Mouse (Mus musculus) spleen, adult 2 months (tissue): Measurements from ENCODE around the gene Slc4a7. TPM values are rescaled to one million over a fixed set of nuclear protein-coding genes. Genes with fewer than 3 reads are reported as not detected.

ENCODE experiments used
- DNase-seq, 2 experiments: peaks; one replicate each; pipeline versions ENCODE4 v3.0.0 to v3.0.0-alpha.2; 2012 to 2021; ENCODE audit warnings: low spot score in 2 of 2, low read depth in 1 of 2
- H3K27ac ChIP-seq: fragments of 200-500 bp; 2 replicates; pipeline ENCODE4 v1.5.1; 2012; ENCODE audit warnings: low read length, inconsistent platforms; ENCODE audit not compliant: insufficient read depth
- H3K27me3 ChIP-seq: fragments of 200-500 bp; 2 replicates; pipeline ENCODE4 v1.6.1; 2012; ENCODE audit warnings: mild to moderate bottlenecking, moderate library complexity, low read length, inconsistent platforms; ENCODE audit not compliant: control insufficient read depth, insufficient read depth
- H3K36me3 ChIP-seq: fragments of 200-500 bp; 2 replicates; pipeline ENCODE4 v1.6.1; 2012; ENCODE audit warnings: mild to moderate bottlenecking, low read length, inconsistent platforms; ENCODE audit not compliant: control insufficient read depth, insufficient read depth
- H3K4me1 ChIP-seq: fragments of 200-500 bp; 2 replicates; pipeline ENCODE4 v1.6.1; 2011; ENCODE audit warnings: inconsistent platforms; ENCODE audit not compliant: control insufficient read depth, insufficient read depth, insufficient read length
- H3K4me3 ChIP-seq: fragments of 200-500 bp; 2 replicates; pipeline ENCODE4 v1.5.1; 2011; ENCODE audit warnings: mild to moderate bottlenecking, inconsistent platforms; ENCODE audit not compliant: insufficient read depth, insufficient read length; ENCODE audit errors: extremely low read depth
- CTCF ChIP-seq: fragments of 200-500 bp; IDR thresholded peaks from 2 replicates; pipeline ENCODE4 v1.5.1; 2011; ENCODE audit warnings: mild to moderate bottlenecking, inconsistent platforms; ENCODE audit not compliant: insufficient read depth, insufficient read length, insufficient replicate concordance; ENCODE audit errors: extremely low read depth
- POLR2A ChIP-seq: fragments of 200-500 bp; IDR thresholded peaks from 2 replicates; pipeline ENCODE4 v1.6.1; 2011; ENCODE audit warnings: low read depth, low read length, inconsistent platforms
- WGBS: fragments of 180-500 bp; shearing (Covaris S2); methylation state at CpG from one replicate; pipeline ENCODE4 v1.1.7; 2018; 5-methylcytosine and 5-hydroxymethylcytosine counted together
- polyA plus RNA-seq: library from polyadenylated mRNA; depleted of rRNA; stranded (reverse); fragments of >200 nt; gene quantifications from 2 replicates; pipeline ENCODE4 v1.2.3, GENCODE M21; 2012; rRNA removed

Gene Slc4a7
- polyA plus RNA-seq, 1 experiment = 5.4 TPM

DNA sequence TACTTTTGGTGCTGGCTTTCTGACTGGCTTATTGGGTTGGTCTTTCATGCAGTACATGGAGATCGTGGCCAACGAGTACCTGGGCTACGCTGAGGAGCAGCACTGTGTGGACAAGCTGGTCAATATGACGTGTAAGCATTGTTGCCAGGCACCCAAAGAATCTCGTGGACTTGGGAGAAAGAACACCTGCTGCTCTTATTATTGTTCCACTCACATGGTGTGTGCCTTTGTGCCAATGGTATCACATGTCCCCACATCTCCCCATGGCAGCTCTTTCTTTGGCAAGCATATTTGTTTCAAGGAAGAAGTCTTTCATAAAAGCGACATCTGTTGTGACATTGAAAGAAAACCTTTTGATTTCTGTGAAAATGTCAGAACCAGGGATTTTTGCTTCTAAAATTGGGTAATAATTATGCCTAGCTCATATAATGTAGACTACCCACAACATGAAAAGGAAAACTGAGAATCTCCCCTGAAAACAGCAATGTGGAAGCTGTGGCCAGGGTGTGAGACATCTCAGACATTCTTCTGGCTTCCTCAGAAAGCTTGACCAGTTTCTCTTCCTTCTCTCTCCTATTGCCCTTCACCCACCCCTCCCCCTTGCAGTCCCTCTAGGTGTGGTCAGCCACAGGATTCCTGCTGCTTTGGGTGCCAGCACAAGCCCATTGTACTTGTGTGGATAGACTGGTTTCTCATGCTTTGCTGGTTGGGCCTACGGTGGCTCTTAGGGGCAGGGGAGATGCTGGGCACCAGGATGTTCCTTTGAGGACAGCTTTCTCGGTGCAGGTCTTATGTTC lies 140.9 kb downstream of the Slc4a7 start:
- 84% methylated on average over 8 of the region's 8 CpGs for WGBS
- Histone ChIP-seq H3K36me3 (no peaks in the 10 kb centered on the region), H3K27me3 (no peaks in the 10 kb centered on the region), H3K27ac (no peak overlapping the region), H3K4me1 (no peaks in the 10 kb centered on the region), H3K4me3 (no peak overlapping the region)
- DNase-seq = no peak
- TF ChIP-seq POLR2A (no peak), CTCF (no peak)

Other genes starting within 250 kb of the Slc4a7 start
- 0.01 TPM in 1 of 2 replicates, not detected in the other for gene Nek10, start 101.1 kb downstream of the Slc4a7 start, polyA plus RNA-seq